Mouse (Mus musculus): ENCODE data around the gene Tstd3.

DNA sequence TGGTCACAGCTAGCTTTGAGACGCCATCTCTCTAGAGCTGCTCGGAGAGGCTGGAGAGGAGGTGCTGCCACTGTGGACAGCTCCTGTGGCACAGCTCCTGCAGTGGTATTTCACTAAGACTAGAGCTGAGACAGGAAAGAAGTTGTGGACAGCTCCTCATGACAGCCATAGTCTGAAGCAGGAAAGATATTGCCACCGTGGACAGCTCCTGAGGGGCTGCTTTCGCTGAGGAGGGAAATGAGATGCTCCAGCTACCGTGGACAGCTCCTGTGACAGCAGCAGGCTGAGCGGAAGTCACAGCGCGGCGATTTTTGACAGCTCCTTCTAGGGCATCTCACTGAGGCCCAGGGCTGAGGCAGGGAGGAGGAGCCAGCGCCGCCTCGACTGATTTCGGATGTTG is 54.9 kb downstream of the Tstd3 start:
- TF ChIP-seq CTCF (IDR thresholded peaks at IDR 0.05) (no peak), EP300 (IDR thresholded peaks at IDR 0.05; ENCODE audit: insufficient read depth, low read depth, low read length) (no peak), POLR2A (IDR thresholded peaks at IDR 0.05; ENCODE audit: insufficient read depth, low read depth, low read length) (no peak)

Measured in heart, adult 2 months (tissue).